Mouse (Mus musculus): ENCODE data around the gene Etv5. TPM values are rescaled to one million over a fixed set of nuclear protein-coding genes. Genes with fewer than 3 reads are reported as not detected.

The Etv5 gene
- polyA plus RNA-seq, 1 experiment from 2014 or later, result 242 TPM

DNA sequence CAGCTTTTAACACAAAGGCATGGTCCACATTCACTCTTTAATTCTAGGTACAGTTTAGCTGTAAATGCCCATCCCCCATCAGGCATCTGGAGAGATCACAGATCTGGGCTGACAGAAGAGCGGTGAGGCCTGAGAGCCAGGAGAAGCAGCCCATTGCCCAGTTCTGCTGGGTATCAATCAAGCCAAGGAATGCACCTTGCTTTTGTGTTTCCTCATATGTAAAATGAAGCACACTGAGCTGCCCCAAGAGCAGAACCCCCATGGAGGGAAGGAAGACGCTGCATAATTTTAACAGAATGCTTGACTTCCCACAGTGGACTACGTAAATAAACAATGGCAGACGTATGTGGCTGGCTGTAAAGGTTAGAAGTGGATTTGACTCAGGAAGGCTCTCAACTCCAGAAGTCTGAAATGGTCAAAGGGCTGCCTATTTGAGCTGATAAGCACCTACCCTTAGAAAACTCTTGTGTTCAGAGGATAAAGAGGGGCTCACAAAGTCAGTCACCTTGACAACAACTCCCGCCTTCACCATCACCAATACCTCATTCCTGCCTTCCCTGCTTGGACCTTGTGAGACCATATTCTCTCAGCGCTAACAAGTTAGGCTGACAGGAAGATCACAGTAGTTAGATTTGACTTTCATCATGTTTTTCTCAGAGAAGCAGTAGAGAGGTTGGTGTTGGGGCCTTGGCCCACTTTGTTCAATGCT lies 23.2 kb downstream of the Etv5 start:
- H3K4me1 ChIP-seq (ENCODE audit: insufficient read depth), result 0 out of 2 replicates have a peak, but pooled peaks cover 5% of the 10 kb centered on the region
- H3K27ac ChIP-seq (ENCODE audit: low read depth), result no peak overlapping the region
- ATAC-seq (ENCODE audit: insufficient read depth) (no peak), DNase-seq (no peak)
- H3K4me2 ChIP-seq, result no peak overlapping the region
- no peaks in the 10 kb centered on the region for H3K27me3 ChIP-seq (ENCODE audit: insufficient read depth, low read length)
- 55% methylated on average over 6 of the region's 6 CpGs for WGBS
- no peak overlapping the region for H3K4me3 ChIP-seq (ENCODE audit: low read depth, low read length)
- no peak overlapping the region for H3K9ac ChIP-seq
- H3K36me3 ChIP-seq (ENCODE audit: insufficient read depth), result peaks cover 58% of the 10 kb centered on the region
- TF ChIP-seq CTCF (IDR thresholded peaks at IDR 0.05; ENCODE audit: low read depth), result no peak
- no peaks in the 10 kb centered on the region for H3K9me3 ChIP-seq (ENCODE audit: low read depth, low read length)

DNA sequence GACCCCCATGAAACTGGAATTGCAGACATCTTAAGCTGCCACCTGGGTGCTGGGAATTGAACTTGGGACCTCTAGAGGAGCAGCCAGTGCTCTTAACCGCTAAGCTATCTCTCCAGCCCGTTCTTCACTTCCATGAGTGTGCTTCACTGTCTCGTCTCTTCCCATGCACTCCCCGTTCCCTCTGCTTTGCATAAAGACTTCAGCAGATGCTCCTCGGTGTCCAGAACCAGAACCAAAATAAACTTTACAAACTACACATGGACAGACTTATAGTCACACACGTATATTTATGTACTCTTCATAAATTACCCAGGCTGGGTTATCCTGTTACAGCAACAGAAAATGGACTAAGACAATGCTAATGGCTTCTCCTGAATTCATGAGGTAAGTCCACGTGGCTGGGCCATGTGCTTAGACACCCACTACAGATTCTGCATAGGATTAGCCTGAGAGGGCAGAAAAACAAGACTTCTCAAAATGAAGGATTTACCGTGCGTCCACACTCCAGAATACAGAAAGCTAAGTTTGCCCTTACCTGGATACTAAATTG lies 25.2 kb downstream of the Etv5 start:
- Histone ChIP-seq H3K9me3 (ENCODE audit: low read depth, low read length) (no peaks in the 10 kb centered on the region), H3K4me3 (ENCODE audit: low read depth, low read length) (no peak overlapping the region), H3K36me3 (ENCODE audit: insufficient read depth) (peaks cover 67% of the 10 kb centered on the region), H3K9ac (no peak overlapping the region), H3K27me3 (ENCODE audit: insufficient read depth, low read length) (no peaks in the 10 kb centered on the region), H3K4me1 (ENCODE audit: insufficient read depth) (0 out of 2 replicates have a peak, but pooled peaks cover 5% of the 10 kb centered on the region), H3K4me2 (no peak overlapping the region), H3K27ac (ENCODE audit: low read depth) (no peak overlapping the region)
- DNase-seq (no peak), ATAC-seq (ENCODE audit: insufficient read depth) (no peak)
- 81% methylated on average over 9 of the region's 9 CpGs for WGBS
- TF ChIP-seq CTCF (IDR thresholded peaks at IDR 0.05; ENCODE audit: low read depth), result no peak

DNA sequence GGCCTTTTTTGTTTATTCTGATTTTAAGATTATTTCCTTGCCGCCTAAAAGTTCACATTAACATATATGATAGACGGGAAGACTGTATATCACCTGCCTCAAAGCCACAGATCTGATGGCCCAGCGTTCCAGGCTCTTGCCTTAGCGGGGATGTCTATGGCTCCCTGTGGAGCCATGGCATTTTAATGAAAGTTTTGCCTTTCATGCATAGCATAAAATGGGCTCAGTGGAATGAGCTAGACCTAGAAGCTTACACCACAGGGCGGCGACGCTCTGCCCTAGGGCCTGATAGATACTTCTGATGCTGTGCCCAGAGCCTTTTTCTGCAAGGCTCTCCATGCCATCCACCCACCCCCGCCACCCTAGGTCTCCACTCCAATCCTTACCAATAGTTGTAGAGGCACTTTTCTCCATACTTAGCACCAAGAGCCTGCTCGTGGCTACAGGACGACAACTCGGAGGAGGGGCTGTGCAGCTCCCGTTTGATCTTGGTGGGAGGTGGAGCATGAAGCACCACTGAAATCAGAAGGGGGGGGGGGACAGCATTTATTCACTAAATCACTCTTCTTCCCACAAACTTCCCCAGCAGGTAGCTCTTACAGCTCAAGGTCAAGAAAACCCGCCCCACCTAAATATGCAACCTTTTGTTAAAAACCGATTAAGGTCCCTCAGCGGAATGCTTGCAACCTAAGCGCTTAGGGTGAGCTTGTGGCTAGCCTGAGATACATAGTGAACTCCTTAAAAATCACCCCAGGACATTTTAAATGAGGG lies 26.9 kb downstream of the Etv5 start:
- WGBS, result 56% methylated on average over 16 of the region's 16 CpGs
- no peaks in the 10 kb centered on the region for H3K9me3 ChIP-seq (ENCODE audit: low read depth, low read length)
- H3K4me1 ChIP-seq (ENCODE audit: insufficient read depth), result 0 out of 2 replicates have a peak, but pooled peaks cover 5% of the 10 kb centered on the region
- H3K27me3 ChIP-seq (ENCODE audit: insufficient read depth, low read length), result no peaks in the 10 kb centered on the region
- no peak for TF ChIP-seq CTCF (IDR thresholded peaks at IDR 0.05; ENCODE audit: low read depth)
- no peak for ATAC-seq (ENCODE audit: insufficient read depth)
- H3K4me3 ChIP-seq (ENCODE audit: low read depth, low read length), result no peak overlapping the region
- H3K9ac ChIP-seq, result no peak overlapping the region
- no peak overlapping the region for H3K4me2 ChIP-seq
- no peak overlapping the region for H3K27ac ChIP-seq (ENCODE audit: low read depth)
- no peak for DNase-seq
- H3K36me3 ChIP-seq (ENCODE audit: insufficient read depth), result peaks cover 58% of the 10 kb centered on the region

DNA sequence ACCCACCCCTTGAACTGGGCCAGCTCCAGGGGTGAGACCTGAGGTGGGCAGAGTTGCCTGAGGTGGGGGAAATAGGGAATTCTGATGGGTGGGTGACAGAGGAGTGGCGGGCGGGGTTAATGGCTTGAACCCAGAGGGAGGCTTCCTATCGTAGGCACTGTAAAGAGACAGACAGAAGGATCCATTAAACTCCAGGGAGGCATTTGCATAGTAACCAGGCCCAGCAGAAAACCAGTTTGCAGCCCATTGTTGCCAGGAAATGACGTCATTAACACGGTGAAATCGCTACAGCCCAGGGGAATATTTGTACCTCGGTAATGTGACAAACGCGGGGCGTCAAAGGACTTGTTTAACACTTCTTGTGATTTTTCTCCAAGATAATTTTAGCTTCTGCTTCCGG lies 27.8 kb downstream of the Etv5 start:
- no peak for TF ChIP-seq CTCF (IDR thresholded peaks at IDR 0.05; ENCODE audit: low read depth)
- no peak for ATAC-seq (ENCODE audit: insufficient read depth)
- Histone ChIP-seq H3K9ac (no peak overlapping the region), H3K9me3 (ENCODE audit: low read depth, low read length) (no peaks in the 10 kb centered on the region), H3K27ac (ENCODE audit: low read depth) (no peak overlapping the region), H3K4me1 (ENCODE audit: insufficient read depth) (0 out of 2 replicates have a peak, but pooled peaks cover 4% of the 10 kb centered on the region), H3K4me2 (no peak overlapping the region), H3K27me3 (ENCODE audit: insufficient read depth, low read length) (no peaks in the 10 kb centered on the region), H3K4me3 (ENCODE audit: low read depth, low read length) (no peak overlapping the region), H3K36me3 (ENCODE audit: insufficient read depth) (peaks cover 50% of the 10 kb centered on the region)
- no peak for DNase-seq
- 49% methylated on average over 11 of the region's 11 CpGs for WGBS

DNA sequence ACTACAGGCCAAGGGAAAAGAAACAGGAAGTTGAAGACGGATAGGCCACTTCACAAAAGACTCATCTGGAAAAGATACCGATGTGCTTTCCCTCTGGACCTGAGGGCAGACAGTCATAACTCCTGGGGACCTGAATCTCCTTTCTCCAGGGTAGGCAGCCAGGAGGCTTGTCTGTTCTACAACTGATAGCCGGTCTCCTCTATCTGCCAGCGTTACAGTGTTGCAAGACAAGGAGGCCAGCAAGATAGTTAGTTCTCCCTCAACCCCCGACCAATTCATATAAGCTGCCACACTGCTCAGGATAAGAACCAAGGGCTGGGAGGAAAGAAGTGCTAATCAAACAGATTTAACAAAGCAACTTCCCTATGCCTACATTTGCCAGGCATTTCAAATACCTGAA lies 29.5 kb downstream of the Etv5 start:
- H3K4me1 ChIP-seq (ENCODE audit: insufficient read depth), result peaks cover 9% of the 10 kb centered on the region
- TF ChIP-seq CTCF (IDR thresholded peaks at IDR 0.05; ENCODE audit: low read depth), result no peak

DNA sequence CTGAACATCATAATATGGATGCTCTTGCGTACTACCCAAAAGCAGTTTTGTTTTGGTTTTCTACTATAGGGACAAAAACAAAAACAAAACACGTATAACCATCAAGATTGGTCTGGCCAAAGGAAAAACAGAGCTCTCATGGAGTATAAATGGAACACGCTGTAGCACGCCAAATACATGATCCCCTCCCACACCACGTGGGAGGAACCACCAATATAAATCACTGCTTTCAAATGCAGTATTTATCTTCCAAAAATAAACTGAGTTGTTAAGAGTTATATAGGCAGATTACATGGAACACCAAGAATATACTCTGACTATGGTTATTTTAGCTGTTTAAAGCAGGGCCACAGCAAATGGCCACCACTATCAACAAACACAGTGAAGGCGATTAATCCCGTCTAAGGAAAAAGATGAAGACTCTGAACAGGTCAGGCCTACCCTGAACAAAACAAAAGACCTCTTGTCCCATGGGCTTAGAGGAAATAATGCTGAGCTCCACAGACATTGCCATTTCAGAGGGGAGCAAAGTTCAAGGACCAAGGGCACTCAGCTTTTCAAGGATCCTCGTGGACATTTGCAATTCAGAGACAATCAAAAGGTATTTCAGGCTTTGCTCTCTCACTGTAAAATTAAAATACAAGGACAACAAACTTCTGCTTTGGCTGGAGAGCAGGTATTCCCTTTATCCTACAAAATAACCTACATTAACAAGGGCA lies 30.7 kb downstream of the Etv5 start:
- Histone ChIP-seq H3K27ac (ENCODE audit: low read depth) (no peak overlapping the region), H3K9me3 (ENCODE audit: low read depth, low read length) (no peaks in the 10 kb centered on the region), H3K36me3 (ENCODE audit: insufficient read depth) (peaks cover 39% of the 10 kb centered on the region), H3K4me2 (no peak overlapping the region), H3K27me3 (ENCODE audit: insufficient read depth, low read length) (no peaks in the 10 kb centered on the region), H3K9ac (no peak overlapping the region), H3K4me3 (ENCODE audit: low read depth, low read length) (no peak overlapping the region), H3K4me1 (ENCODE audit: insufficient read depth) (peaks cover 14% of the 10 kb centered on the region)
- ATAC-seq (ENCODE audit: insufficient read depth), result no peak
- TF ChIP-seq CTCF (IDR thresholded peaks at IDR 0.05; ENCODE audit: low read depth), result no peak
- DNase-seq, result no peak
- WGBS, result 69% methylated on average over 8 of the region's 8 CpGs

More for the DNA sequence above, 29.5 kb downstream of the Etv5 start:
- Histone ChIP-seq H3K9ac (no peak overlapping the region), H3K9me3 (ENCODE audit: low read depth, low read length) (no peaks in the 10 kb centered on the region), H3K36me3 (ENCODE audit: insufficient read depth) (peaks cover 49% of the 10 kb centered on the region), H3K4me2 (no peak overlapping the region), H3K27ac (ENCODE audit: low read depth) (no peak overlapping the region; the same call in 1 of the 2 replicates), H3K4me3 (ENCODE audit: low read depth, low read length) (no peak overlapping the region), H3K27me3 (ENCODE audit: insufficient read depth, low read length) (no peaks in the 10 kb centered on the region)
- ATAC-seq (ENCODE audit: insufficient read depth) (no peak), DNase-seq (no peak)
- WGBS, result 58% methylated on average over 5 of the region's 5 CpGs
